Mouse (Mus musculus) kidney, adult 2 months (tissue): ENCODE data around the gene Kdm1a.

ENCODE experiments used
- CTCF ChIP-seq: fragments of 200-500 bp; conservative IDR thresholded peaks from 2 replicates; pipeline ENCODE4 v1.5.1; 2011; ENCODE audit warnings: low read depth, mild to moderate bottlenecking, control low read depth, low read length, moderate library complexity, mixed read lengths; ENCODE audit not compliant: insufficient read depth, insufficient read length
- POLR2A ChIP-seq: fragments of 200-500 bp; IDR thresholded peaks from one replicate; pipeline ENCODE4 v1.6.1; 2011; ENCODE audit warnings: low read depth, low read length, control low read depth

GRCm38 (mm10) chr4:136638230-136638750, 35.8 kb upstream of the Kdm1a start:
- no peak for TF ChIP-seq CTCF
- no peak for TF ChIP-seq POLR2A
